Mouse (Mus musculus): Measurements from ENCODE around the gene Stoml2.
A peak's percentile ranks its signal among the peaks of the same experiment; 100 is the strongest.
"Not testable (repeated sequence)": the region's sequence is repeated elsewhere in the genome, so short reads cannot be mapped to it uniquely, and the experiment has no call there.

Gene Stoml2

DNA sequence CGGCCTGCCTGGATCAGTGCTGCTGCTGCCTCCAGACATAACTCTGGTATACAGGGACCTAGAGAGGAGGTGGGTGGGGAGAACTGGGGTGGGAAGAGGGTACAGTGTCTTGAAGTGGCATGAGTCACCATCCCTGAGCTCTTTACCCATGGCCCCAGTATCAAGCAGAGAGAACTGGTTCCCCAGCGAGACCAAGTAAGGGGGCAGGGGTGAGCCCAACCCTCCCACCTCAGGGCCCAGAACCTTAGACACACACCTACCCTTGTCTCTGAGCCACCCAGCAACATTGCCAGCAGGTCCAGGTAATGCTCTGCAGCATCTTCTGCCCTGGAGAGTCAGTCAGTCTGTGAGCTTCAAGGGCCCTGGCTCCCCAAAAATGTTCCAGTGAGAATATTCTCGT, 26.6 kb downstream of the Stoml2 start:
- DNase-seq (ENCODE audit: low read depth, low spot score), result no peak

DNA sequence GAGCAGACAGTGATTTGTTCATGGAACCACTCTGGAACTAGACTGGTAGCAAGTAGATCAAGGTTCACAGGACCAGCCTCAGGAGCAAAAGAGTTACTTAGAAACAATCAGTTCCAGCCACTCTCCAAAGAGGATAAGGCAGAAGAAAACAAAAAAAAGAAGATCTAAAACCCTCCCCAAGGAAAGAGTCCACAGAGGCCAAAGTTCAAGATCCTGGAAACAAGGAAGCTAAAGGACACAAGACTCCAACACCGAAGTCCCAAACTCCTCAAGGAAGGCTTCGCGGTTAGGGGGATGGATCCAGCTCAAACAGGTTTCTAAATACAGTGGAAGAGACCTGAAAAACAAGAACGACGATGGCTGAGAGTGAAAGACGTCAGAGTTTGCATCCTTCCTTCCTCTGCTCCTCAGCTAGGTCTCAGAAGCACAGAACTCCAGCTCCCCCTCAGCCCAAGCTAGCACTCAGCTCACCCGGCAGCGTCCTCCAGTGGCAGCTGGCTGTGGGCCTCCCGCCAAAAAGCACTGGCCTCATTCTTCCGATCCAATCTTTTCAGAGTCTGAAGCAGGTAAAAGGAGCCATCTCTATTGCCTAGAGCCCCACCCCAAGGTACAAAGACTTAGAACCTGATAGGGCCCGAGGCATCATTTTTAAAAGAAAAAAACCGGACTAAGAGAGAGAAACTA, 28.6 kb downstream of the Stoml2 start:
- no peak for DNase-seq (ENCODE audit: low read depth, low spot score)

GRCm38 (mm10) chr4:43001272-43001671, 30.2 kb downstream of the Stoml2 start:
- DNase-seq (ENCODE audit: low read depth, low spot score), result no peak

GRCm38 (mm10) chr4:43000141-43000986, 31.1 kb downstream of the Stoml2 start, which contains the start of gene Vcp:
Gene Vcp, minus strand, starts transcription at chr4:43000507.
- DNase-seq (ENCODE audit: low read depth, low spot score), result peak; percentile 99

GRCm38 (mm10) chr4:42999451-43000140, 31.9 kb downstream of the Stoml2 start:
- DNase-seq (ENCODE audit: low read depth, low spot score), result peak; percentile 70

DNA sequence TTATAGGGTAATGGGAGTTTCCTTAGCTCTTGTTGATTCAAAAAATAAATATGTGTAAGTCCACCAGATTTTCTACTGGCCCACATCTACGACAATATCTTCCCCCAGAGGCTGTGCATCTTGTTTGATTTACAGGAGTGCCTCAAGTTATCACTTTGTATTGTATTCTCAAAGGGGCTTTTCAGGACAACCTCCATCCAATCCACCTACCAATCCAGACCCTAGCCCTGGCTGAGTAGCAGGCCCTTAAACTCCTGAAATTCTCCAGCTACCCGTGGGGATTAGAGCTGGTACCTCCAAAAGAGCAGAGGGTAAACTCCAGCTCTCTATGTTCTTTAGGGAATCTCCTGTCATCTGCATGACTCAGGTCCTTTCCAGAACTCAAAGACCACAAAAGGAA, 33.5 kb downstream of the Stoml2 start:
- DNase-seq (ENCODE audit: low read depth, low spot score), result no peak

- DNase-seq (ENCODE audit: low read depth, low spot score), result no peak
Measured at GRCm38 (mm10) chr4:42988296-42988695, 43.2 kb downstream of the Stoml2 start.

GRCm38 (mm10) chr4:42980467-42980866, 51.0 kb downstream of the Stoml2 start:
- not testable (repeated sequence) for DNase-seq (ENCODE audit: low read depth, low spot score)

DNA sequence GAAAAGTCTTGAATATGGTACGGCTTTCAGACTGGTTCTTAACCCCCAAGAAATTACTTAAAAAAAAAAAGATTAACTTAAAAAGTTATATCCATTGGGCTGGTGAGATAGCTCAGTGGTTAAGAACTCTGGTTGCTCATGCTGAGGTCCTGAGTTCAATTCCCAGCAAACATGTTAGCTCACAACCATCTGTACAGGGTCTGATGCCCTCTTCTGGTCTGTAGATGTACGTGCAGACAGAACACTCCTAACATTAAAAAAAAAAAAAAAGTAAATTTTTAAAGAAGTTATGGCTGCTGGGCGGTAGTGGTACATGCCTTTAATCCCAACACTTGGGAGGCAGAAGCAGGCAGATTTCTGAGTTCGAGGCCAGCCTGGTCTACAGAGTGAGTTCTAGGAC, 53.4 kb downstream of the Stoml2 start:
- DNase-seq (ENCODE audit: low read depth, low spot score), result no peak
